Mouse (Mus musculus): ENCODE measurements at regions not wholly inside any gene's neighbourhood (a gene's known extent, or its start where the extent isn't known, plus 50 kb on each side); places are given as distances from the start of the nearest gene placed in this dataset.
A peak's percentile ranks its signal among the peaks of the same experiment; 100 is the strongest.

DNA sequence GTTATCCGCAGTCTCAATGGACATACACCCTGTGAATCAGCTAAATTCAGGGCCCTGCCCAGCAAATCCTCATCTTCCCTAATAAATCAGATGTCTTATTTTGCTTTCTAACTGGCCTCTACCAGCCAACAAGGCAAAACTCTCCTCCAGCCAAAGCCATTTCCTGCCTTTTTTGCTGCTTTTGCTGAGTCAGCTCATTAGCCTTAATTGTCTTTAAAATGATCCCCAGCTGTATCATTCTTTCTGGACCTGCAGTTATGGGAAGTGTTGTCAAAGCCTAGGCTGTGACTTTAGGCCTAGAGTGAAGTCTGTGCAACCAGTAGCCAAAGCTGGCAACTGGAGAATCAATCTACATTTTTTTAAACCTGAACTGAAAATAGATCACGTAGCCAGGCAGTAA lies 81.4 kb downstream of the Mtpn start:
- DNase-seq: no peak

DNA sequence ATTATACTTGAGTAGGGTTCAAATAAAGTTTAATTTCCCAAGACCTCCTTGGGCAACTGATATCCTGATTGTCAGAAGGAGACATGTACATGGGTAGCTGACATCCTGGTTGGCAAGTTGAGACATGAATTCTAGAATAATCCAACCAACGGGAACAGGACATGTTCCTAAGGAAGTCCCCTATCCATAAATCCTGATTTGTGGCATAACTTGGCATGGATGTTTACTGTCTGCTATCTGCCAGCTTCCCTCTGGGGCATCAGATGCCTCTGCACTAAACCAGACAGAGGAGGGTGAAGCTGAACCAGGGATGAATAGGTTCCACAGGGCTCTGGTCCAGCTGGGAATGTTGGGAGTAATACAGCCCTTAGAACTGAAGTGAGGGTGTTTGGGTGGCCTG lies 94.7 kb downstream of the Mtpn start:
- no peak for DNase-seq

DNA sequence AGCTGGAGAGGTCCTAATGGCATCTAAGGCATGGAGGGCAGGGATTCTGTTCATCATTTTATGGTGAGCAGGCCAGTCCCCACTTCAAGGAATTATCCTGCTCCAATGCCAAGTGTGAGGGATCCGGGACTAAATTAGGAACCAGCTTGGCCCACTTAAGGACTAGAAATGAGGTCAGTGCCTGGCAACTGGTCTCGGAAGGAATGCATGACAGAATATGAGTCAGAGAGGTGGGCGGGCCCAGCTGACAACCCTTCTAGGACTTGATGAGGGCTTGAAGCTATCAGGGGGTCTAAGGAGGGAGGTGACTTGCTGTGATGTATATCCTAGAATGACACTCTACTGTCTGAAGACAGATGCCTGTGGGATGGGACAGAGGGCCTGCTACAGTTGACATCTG lies 100.4 kb upstream of the Fam180a start:
- DNase-seq: peak; percentile 26 to 48

DNA sequence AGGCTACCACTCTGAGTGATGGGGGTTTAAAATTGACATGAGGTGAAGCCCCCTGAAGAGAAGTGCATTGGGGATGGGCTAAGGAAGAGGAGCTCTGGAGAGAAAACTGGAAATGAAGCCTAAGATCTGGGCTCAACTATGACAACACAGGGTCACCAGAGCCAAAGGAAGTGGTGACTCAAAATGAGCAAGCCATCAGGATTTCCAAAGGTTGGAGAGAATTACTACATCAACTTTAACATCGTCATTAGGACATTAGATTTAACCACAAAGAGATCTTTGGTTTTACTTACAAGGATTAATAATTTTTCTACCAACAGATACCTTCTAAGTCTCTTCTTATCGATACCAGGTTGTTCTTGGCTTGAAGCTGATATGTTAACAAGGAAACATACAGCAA lies 98.6 kb upstream of the Fam180a start:
- DNase-seq: no peak

DNA sequence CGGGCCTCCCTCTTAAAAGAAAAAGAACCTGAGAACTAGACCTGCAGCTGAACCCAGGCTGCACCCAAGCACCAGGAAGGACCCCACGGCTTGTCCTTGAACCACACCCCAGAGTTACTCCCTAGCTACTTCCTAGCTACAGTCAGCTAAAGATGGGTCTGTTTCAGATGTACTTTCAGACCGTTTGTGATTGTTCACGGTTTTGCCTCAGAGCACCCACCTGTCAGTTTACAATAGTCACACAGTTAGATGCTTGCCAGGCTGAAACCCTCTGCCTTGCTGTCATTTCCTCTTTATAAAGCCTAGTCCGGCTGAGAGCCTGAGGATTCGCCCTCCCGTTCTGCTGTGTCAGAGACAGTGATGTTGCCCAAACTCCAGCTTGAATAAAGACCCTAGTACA lies 95.0 kb upstream of the Fam180a start:
- no peak for DNase-seq

DNA sequence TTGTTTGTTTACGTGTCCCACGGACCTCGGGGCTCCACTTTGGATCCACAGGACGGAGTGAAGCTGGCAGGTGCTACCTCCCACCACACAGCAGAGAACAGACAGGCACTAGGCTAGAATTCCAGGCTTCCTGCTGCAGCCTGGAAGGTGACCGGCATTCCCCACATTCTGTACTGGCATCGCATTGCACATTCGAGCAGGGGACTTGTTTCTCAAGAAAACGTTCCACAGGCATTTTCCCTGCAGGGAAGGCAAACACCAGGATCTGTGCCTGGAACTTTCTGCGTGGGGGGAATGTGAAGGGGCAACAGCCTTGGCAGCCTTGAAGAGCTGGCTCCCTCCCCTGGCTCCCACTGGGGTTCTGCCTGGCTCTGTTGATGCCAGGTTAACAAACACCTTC lies 79.1 kb upstream of the Fam180a start:
- peak; percentile 39 to 42 for DNase-seq

DNA sequence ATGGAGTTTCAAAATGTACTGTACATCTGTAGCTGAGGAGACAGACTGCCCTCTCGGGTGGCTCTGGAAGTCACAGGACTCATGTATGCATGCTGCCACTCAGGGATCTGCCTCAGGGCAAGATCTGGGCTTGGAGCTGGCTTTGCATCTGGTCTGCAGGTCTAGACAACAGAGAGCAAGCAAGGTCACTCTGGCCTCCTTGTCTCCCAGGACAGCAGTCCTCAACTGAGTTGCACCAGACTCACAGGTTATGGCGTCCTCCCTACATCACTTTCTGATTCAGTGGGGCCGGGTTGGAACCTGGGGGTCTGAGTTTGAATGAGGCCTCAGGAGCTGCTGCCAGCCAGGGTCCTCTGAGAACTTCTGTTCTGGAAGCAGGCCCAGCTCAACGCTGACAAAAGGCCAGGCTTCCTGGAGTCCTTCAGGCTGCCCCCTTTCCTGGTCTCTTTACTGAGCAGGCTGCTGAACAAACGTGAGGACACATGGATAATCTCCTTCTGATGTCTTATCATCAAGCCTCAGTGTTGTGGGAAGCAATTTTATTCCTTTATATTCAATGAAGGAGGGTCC lies 77.5 kb upstream of the Fam180a start:
- DNase-seq: no peak

DNA sequence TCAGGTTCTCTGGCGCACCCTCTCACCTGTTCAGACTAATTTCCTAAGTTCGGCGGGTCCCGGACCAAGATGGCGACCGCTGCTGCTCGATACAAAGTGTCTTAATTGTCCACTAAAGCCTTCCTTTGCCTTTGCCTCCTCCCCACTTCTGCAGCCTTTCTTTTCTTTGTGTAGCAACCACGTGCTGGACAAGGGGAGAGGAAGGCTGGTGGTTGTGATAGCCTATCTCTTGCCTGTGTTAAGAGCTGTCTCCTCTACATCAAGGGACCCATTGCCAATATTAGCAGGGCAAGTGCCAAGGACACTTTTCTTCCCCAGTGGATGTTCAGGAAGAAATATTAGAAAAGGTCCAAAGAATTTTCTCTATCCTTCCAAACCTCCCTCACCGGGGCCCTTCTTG lies 69.8 kb upstream of the Fam180a start:
- DNase-seq: no peak

DNA sequence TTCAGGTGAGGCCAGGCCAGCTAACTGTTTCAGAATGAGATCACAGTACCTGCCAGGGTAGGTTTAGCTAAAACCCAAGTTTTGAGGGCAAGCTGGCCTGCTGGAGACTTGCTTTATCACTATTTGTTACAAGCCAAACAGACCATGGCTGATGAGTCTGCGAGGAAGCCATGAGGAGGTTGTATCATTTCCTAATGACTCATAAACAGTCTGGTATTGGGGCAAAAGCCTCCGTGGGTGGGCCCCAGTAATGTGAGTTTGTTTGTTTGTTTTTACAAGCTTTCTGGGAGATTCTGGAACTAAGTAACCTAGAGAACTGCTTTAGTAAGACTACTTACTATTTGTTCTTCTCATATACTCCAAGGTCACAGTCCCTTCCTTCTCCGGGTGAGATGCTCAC lies 62.9 kb upstream of the Fam180a start:
- DNase-seq: no peak

DNA sequence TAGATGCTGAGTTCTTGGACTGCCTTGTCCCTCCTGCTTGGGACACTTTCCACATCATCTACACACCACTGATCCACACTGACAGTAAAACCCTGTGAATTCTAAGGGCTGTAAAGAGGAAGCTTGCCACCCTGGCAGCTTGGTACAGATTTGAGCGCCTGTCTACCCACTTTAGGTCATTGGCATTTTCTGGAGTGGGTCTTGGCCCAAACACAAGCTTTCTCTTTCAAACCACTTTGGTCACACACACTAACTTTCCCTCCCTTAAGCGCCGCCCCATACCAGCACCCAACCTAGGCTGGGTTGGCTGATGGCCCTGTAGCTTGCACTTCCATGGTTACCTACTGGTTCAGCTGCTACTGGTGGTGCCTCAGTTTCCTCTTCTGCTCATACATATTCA lies 55.6 kb upstream of the Fam180a start:
- no peak for DNase-seq

DNA sequence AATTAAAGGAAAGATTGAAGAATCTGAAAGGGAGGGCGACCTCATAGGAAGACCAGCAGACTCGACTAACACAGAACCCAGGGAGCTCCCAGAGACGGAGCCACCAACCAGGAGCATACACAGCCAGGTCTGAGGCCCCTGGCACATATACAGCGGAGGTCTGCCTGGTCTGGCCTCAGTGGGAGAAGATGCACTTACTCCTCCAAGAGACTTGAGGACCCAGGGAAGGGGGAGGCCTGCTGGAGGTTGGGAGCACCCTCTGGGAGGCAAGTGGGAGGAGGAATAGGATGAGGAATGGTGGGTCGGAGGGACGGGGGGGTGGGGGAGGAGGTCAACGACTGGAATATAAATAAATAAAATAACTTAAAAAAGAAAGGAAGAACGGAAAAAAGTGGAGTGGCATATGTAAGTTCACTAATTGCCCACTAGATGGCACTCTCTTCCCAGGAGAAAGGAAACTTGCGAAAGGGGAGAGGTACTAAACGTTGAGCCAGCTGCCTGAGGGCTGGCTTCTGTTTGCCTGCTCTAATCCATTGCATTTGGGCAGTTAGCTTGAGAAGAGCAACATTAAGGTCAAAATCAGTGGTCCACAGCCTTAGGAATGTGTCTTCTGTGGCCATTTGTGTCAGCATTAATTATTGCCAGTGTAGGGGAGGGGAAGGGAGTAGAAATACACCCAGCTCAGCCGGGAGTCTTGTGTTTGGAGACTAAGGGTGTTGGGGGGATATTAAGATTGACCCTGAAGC lies 55.0 kb upstream of the Fam180a start:
- DNase-seq: peak; percentile 32 to 52

DNA sequence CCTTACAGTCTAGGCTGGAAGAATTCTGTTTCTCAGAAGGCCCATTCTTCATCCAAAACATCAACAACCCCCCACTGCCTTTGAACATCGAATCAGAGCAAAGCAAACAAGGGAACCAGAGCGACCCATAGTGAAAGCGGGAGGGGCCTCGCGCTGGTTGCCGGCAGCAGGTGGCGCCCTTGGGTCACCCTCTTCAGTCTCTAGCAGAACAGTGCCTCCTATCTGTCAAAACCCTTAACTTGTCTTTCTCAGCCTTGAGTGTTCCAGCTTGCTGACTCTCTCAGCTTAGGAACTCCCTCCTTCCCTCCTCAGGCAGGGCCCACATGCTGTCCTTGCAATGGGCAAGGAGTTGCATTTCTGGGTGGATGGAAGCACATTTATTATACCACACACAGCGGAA lies 53.9 kb upstream of the Fam180a start:
- DNase-seq: peak; percentile 74 to 84

DNA sequence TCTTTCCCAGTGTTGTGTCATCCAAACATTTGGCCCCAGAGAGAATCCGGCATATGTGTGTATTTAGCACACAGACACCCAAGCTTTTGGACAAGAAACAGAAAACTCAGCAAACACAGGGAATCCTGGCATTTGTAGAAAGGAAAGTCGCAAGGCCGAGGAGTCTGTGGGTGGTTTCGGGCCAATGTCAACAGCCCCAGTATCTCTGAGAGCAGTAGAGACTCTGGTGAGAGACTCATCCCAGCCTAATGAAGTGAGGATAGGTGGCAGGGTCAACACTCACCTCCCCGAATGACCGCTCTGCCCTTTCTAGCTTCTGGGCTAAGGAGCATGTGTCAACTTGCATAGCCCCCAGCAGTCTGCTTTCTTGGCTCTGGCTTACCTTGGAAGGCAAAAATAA lies 52.9 kb upstream of the Fam180a start:
- no peak for DNase-seq

DNA sequence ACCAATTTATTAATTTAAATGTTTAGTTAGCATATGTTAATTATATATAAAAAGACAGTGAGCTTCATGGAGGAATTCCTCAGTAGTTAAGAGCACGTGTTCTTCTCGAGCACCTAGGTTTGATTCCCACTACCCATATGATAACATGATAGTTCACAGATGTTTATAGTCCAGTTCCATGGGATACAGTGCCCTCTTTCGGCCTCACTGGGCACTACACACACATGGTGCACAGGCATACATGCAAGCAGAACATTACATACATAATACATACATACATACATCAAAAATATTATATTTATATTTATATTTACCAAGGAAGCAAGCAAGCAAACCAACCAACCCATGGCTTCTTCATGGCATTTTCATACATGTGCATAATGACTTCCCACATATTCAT lies 51.6 kb upstream of the Fam180a start:
- no peak for DNase-seq

DNA sequence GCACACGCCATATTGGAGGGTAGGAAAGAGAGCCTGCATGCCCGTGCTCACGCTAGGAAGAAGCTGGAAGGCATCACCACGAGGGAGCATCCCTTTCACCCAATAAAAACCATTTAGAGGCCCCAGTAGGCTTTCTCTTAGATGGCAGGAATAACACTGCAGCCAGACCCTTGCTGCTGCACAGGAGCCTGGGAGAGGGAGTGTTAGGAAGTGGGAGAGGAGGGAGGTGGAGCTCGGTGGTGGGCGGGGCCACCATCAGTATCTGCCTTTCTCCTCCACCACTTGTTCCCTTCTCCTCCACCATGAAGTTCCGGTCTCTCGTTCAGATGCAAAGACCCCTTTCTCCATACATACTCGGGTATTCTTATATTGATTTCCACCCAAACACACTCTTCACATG lies 50.6 kb upstream of the Fam180a start:
- DNase-seq: no peak
